Mouse (Mus musculus) hindbrain, embryonic 16.5 days (tissue): ENCODE data around the gene Lif. TPM values are rescaled to one million over a fixed set of nuclear protein-coding genes. Genes with fewer than 3 reads are reported as not detected.

ENCODE experiments used
- ATAC-seq: fragments of 200-750 bp; cut with Nextera tagmentation; 2 replicates; pipeline ENCODE4 v1.8.0; 2017; ENCODE audit warnings: moderate TSS enrichment, moderate library complexity
- H3K27ac ChIP-seq: fragments of 300-500 bp; sonication (generic); 2 replicates; pipeline ENCODE4 v1.5.1; 2014; ENCODE audit warnings: low read depth, mild to moderate bottlenecking, control low read depth, low read length, moderate library complexity
- H3K27me3 ChIP-seq: fragments of 300-500 bp; sonication (generic); replicated peaks from 2 replicates; pipeline ENCODE4 v1.6.1; 2014; ENCODE audit warnings: low read length; ENCODE audit not compliant: control insufficient read depth, insufficient read depth
- H3K36me3 ChIP-seq: fragments of 300-500 bp; sonication (generic); 2 replicates; pipeline ENCODE4 v1.6.1; 2014; ENCODE audit warnings: mild to moderate bottlenecking, low read length, moderate library complexity, mixed read lengths; ENCODE audit not compliant: control insufficient read depth, insufficient read depth
- H3K4me1 ChIP-seq: fragments of 300-500 bp; sonication (generic); 2 replicates; pipeline ENCODE4 v1.6.1; 2014; ENCODE audit warnings: low read depth, low read length; ENCODE audit not compliant: control insufficient read depth, insufficient read depth
- H3K4me2 ChIP-seq: fragments of 300-500 bp; sonication (generic); 2 replicates; pipeline ENCODE4 v1.6.1; 2014; ENCODE audit warnings: mild to moderate bottlenecking, low read length, control low read depth, moderate library complexity
- H3K4me3 ChIP-seq: fragments of 300-500 bp; sonication (generic); 2 replicates; pipeline ENCODE4 v1.5.1; 2014; ENCODE audit warnings: mild to moderate bottlenecking, low read length, control low read depth, moderate library complexity
- H3K9ac ChIP-seq: fragments of 300-500 bp; sonication (generic); 2 replicates; pipeline ENCODE4 v1.6.1; 2014; ENCODE audit warnings: low read depth, mild to moderate bottlenecking, control low read depth, low read length, moderate library complexity
- H3K9me3 ChIP-seq: fragments of 300-500 bp; sonication (generic); 2 replicates; pipeline ENCODE4 v1.6.1; 2014; ENCODE audit warnings: mild to moderate bottlenecking, low read length, moderate library complexity; ENCODE audit not compliant: control insufficient read depth
- WGBS: fragments of 180-500 bp; shearing (Covaris S2); extraction: QIAGEN DNeasy Blood & Tissue Kit; methylation state at CpG from one replicate; pipeline ENCODE4 v1.1.7; 2014; 5-methylcytosine and 5-hydroxymethylcytosine counted together
- polyA plus RNA-seq: library from polyadenylated mRNA; unstranded; fragments of >200 nt; fragmentation: Nextera tagmentation; extraction: Ambion mirVana; gene quantifications from 2 replicates; pipeline ENCODE4 v1.2.1, GENCODE M21; 2015

Lif gene
- polyA plus RNA-seq, 1 experiment from 2014 or later = 0.05 TPM

GRCm38 (mm10) chr11:4317287-4317686 lies 59.9 kb downstream of the Lif start:
- Histone ChIP-seq H3K36me3 (no peaks in the 10 kb centered on the region), H3K27me3 (no peaks in the 10 kb centered on the region), H3K27ac (no peak overlapping the region), H3K9me3 (no peaks in the 10 kb centered on the region), H3K4me2 (no peak overlapping the region), H3K4me1 (no peaks in the 10 kb centered on the region), H3K4me3 (no peak overlapping the region), H3K9ac (no peak overlapping the region)
- WGBS = 68% methylated on average over 5 of the region's 5 CpGs
- no peak for ATAC-seq

GRCm38 (mm10) chr11:4318011-4318410 lies 60.7 kb downstream of the Lif start:
- 83% methylated on average over 3 of the region's 3 CpGs for WGBS
- Histone ChIP-seq H3K4me1 (no peaks in the 10 kb centered on the region), H3K4me3 (no peak overlapping the region), H3K9me3 (no peaks in the 10 kb centered on the region), H3K27me3 (no peaks in the 10 kb centered on the region; the same call in 1 of the 2 replicates), H3K4me2 (no peak overlapping the region), H3K9ac (no peak overlapping the region), H3K27ac (no peak overlapping the region), H3K36me3 (no peaks in the 10 kb centered on the region)
- ATAC-seq = no peak

- no peaks in the 10 kb centered on the region for H3K4me1 ChIP-seq
- ATAC-seq = no peak
- no peak overlapping the region for H3K4me3 ChIP-seq
- 89% methylated on average over 14 of the region's 14 CpGs for WGBS
- no peaks in the 10 kb centered on the region for H3K9me3 ChIP-seq
- H3K36me3 ChIP-seq = no peaks in the 10 kb centered on the region
- H3K4me2 ChIP-seq = no peak overlapping the region
- H3K9ac ChIP-seq = no peak overlapping the region
- no peak overlapping the region for H3K27ac ChIP-seq
- H3K27me3 ChIP-seq = no peaks in the 10 kb centered on the region; the same call in 1 of the 2 replicates
Measured at GRCm38 (mm10) chr11:4319212-4319955, 62.0 kb downstream of the Lif start.

- Histone ChIP-seq H3K27ac (no peak overlapping the region), H3K36me3 (no peaks in the 10 kb centered on the region), H3K27me3 (no peaks in the 10 kb centered on the region; the same call in 1 of the 2 replicates), H3K9ac (no peak overlapping the region), H3K4me2 (no peak overlapping the region), H3K9me3 (no peaks in the 10 kb centered on the region), H3K4me1 (no peaks in the 10 kb centered on the region), H3K4me3 (no peak overlapping the region)
- WGBS = 63% methylated on average over 4 of the region's 4 CpGs
- ATAC-seq = no peak
Measured at GRCm38 (mm10) chr11:4320876-4321275, 63.5 kb downstream of the Lif start.

Other genes with a start within 250 kb of the Lif start
- not detected in 2 replicates for gene Sec14l4, start 226.1 kb upstream of the Lif start, polyA plus RNA-seq
- gene Sec14l3, start 192.7 kb upstream of the Lif start, polyA plus RNA-seq = 0.76 and 1.2 TPM in 2 replicates
- 14.6 and 15.7 TPM in 2 replicates for gene Mtfp1, start 162.1 kb upstream of the Lif start, polyA plus RNA-seq
- gene Sec14l2, start 134.1 kb upstream of the Lif start, polyA plus RNA-seq = 6.6 and 7.0 TPM in 2 replicates
- 50.0 and 52.4 TPM in 2 replicates for gene Rnf215, start 122.4 kb upstream of the Lif start, polyA plus RNA-seq
- gene Ccdc157, start 97.3 kb upstream of the Lif start, polyA plus RNA-seq = 9.1 and 10.9 TPM in 2 replicates
- gene Sf3a1, start 97.2 kb upstream of the Lif start, polyA plus RNA-seq = 38.7 and 52.4 TPM in 2 replicates
- gene Tbc1d10a, start 70.8 kb upstream of the Lif start, polyA plus RNA-seq = 37.6 and 41.0 TPM in 2 replicates
- gene Castor1, start 39.3 kb upstream of the Lif start, polyA plus RNA-seq = 6.7 and 7.4 TPM in 2 replicates
- not detected in 2 replicates for gene Osm, start 21.1 kb upstream of the Lif start, polyA plus RNA-seq
- gene Hormad2, start 183.5 kb downstream of the Lif start, polyA plus RNA-seq = 0.48 TPM in 1 of 2 replicates, not detected in the other